Mouse (Mus musculus): ENCODE measurements around the gene Ndufa4l2. TPM values are rescaled to one million over a fixed set of nuclear protein-coding genes. Genes with fewer than 3 reads are reported as not detected.

Ndufa4l2 gene
- polyA plus RNA-seq, 1 experiment from 2014 or later, result 7.6 TPM

- no peak for ATAC-seq (ENCODE audit: low FRiP score, low read depth)
- Histone ChIP-seq H3K4me1 (peaks cover 62% of the 10 kb centered on the region), H3K27me3 (replicated peaks) (peaks cover 73% of the 10 kb centered on the region), H3K9me3 (no peaks in the 10 kb centered on the region), H3K4me2 (replicated peaks) (peak within 1 kb of the TSS; percentile 81), H3K36me3 (peaks cover 12% of the 10 kb centered on the region), H3K4me3 (peak within 1 kb of the TSS; percentile 59), H3K9ac (peak within 1 kb of the TSS; percentile 74), H3K27ac (peak within 1 kb of the TSS; percentile 62)
- WGBS, result under 1% methylated on average over 75 of the region's 78 CpGs
Observed at GRCm38 (mm10) chr10:127534036-127534928, 19.5 kb downstream of the Ndufa4l2 start, which contains the start of gene Nxph4. TSS of gene Nxph4 (minus strand) at chr10:127534559.

GRCm38 (mm10) chr10:127534929-127535384, 20.2 kb downstream of the Ndufa4l2 start:
- WGBS, result under 1% methylated on average over 29 of the region's 30 CpGs
- ATAC-seq (ENCODE audit: low FRiP score, low read depth), result peak; percentile 35
- peak overlapping the region; percentile 59 for H3K4me3 ChIP-seq
- no peaks in the 10 kb centered on the region for H3K9me3 ChIP-seq
- H3K27ac ChIP-seq, result peak overlapping the region; percentile 32
- H3K9ac ChIP-seq, result peak overlapping the region; percentile 74; the same call in 1 of the 2 replicates
- peaks cover 19% of the 10 kb centered on the region for H3K36me3 ChIP-seq
- peak overlapping the region; percentile 81 for H3K4me2 ChIP-seq (replicated peaks)
- H3K4me1 ChIP-seq, result peaks cover 56% of the 10 kb centered on the region
- peaks cover 66% of the 10 kb centered on the region for H3K27me3 ChIP-seq (replicated peaks)

- H3K4me2 ChIP-seq (replicated peaks), result peak overlapping the region; percentile 28
- peaks cover 48% of the 10 kb centered on the region for H3K27me3 ChIP-seq (replicated peaks)
- H3K4me1 ChIP-seq, result peaks cover 40% of the 10 kb centered on the region
- 11% methylated on average over 8 of the region's 8 CpGs for WGBS
- ATAC-seq (ENCODE audit: low FRiP score, low read depth), result peak; percentile 39
- H3K27ac ChIP-seq, result peak overlapping the region; percentile 37
- no peak overlapping the region for H3K9ac ChIP-seq
- peaks cover 35% of the 10 kb centered on the region for H3K36me3 ChIP-seq
- no peak overlapping the region for H3K4me3 ChIP-seq
- H3K9me3 ChIP-seq, result no peaks in the 10 kb centered on the region
Observed at GRCm38 (mm10) chr10:127536586-127537314, 22.0 kb downstream of the Ndufa4l2 start.

GRCm38 (mm10) chr10:127537854-127538583, 23.3 kb downstream of the Ndufa4l2 start:
- no peak overlapping the region for H3K4me3 ChIP-seq
- no peak overlapping the region for H3K4me2 ChIP-seq (replicated peaks)
- H3K27me3 ChIP-seq (replicated peaks), result peaks cover 36% of the 10 kb centered on the region
- ATAC-seq (ENCODE audit: low FRiP score, low read depth), result no peak
- no peak overlapping the region for H3K9ac ChIP-seq
- no peaks in the 10 kb centered on the region for H3K9me3 ChIP-seq
- H3K27ac ChIP-seq, result no peak overlapping the region
- H3K4me1 ChIP-seq, result peaks cover 40% of the 10 kb centered on the region
- H3K36me3 ChIP-seq, result peaks cover 48% of the 10 kb centered on the region
- WGBS, result 26% methylated on average over 7 of the region's 7 CpGs

GRCm38 (mm10) chr10:127541510-127541909, 26.7 kb downstream of the Ndufa4l2 start:
- 92% methylated on average over 8 of the region's 8 CpGs for WGBS

GRCm38 (mm10) chr10:127542084-127542483, 27.3 kb downstream of the Ndufa4l2 start:
- WGBS, result 90% methylated on average over 13 of the region's 13 CpGs
- peaks cover 87% of the 10 kb centered on the region for H3K36me3 ChIP-seq
- H3K4me1 ChIP-seq, result peaks cover 5% of the 10 kb centered on the region; the same call in 1 of the 2 replicates
- H3K27ac ChIP-seq, result no peak overlapping the region
- H3K4me3 ChIP-seq, result no peak overlapping the region
- H3K27me3 ChIP-seq (replicated peaks), result no peaks in the 10 kb centered on the region
- no peak overlapping the region for H3K4me2 ChIP-seq (replicated peaks)
- no peak overlapping the region for H3K9ac ChIP-seq
- no peaks in the 10 kb centered on the region for H3K9me3 ChIP-seq
- ATAC-seq (ENCODE audit: low FRiP score, low read depth), result no peak

More at GRCm38 (mm10) chr10:127541510-127541909, 26.7 kb downstream of the Ndufa4l2 start:
- Histone ChIP-seq H3K27me3 (replicated peaks) (peaks cover under 1% of the 10 kb centered on the region), H3K4me3 (no peak overlapping the region), H3K4me1 (peaks cover 10% of the 10 kb centered on the region), H3K4me2 (replicated peaks) (no peak overlapping the region), H3K9me3 (no peaks in the 10 kb centered on the region), H3K36me3 (peaks cover 82% of the 10 kb centered on the region), H3K9ac (no peak overlapping the region), H3K27ac (no peak overlapping the region)
- ATAC-seq (ENCODE audit: low FRiP score, low read depth), result no peak

- no peaks in the 10 kb centered on the region for H3K27me3 ChIP-seq (replicated peaks)
- peaks cover 1% of the 10 kb centered on the region; the same call in 1 of the 2 replicates for H3K4me1 ChIP-seq
- H3K27ac ChIP-seq, result no peak overlapping the region
- no peak overlapping the region for H3K9ac ChIP-seq
- H3K4me2 ChIP-seq (replicated peaks), result no peak overlapping the region
- no peak overlapping the region for H3K4me3 ChIP-seq
- ATAC-seq (ENCODE audit: low FRiP score, low read depth), result no peak
- WGBS, result 34% methylated on average over 6 of the region's 6 CpGs
- peaks cover 94% of the 10 kb centered on the region for H3K36me3 ChIP-seq
- no peaks in the 10 kb centered on the region for H3K9me3 ChIP-seq
Observed at GRCm38 (mm10) chr10:127542720-127543119, 28.0 kb downstream of the Ndufa4l2 start.

GRCm38 (mm10) chr10:127543916-127544315, 29.1 kb downstream of the Ndufa4l2 start:
- ATAC-seq (ENCODE audit: low FRiP score, low read depth), result no peak
- Histone ChIP-seq H3K27me3 (replicated peaks) (no peaks in the 10 kb centered on the region), H3K27ac (no peak overlapping the region), H3K4me2 (replicated peaks) (no peak overlapping the region), H3K36me3 (peaks cover 97% of the 10 kb centered on the region), H3K9me3 (no peaks in the 10 kb centered on the region), H3K4me3 (no peak overlapping the region), H3K9ac (no peak overlapping the region), H3K4me1 (no peaks in the 10 kb centered on the region)
- whole genome bisulfite sequencing, result 83% methylated on average over 3 of the region's 3 CpGs

GRCm38 (mm10) chr10:127544375-127544774, 29.6 kb downstream of the Ndufa4l2 start:
- Histone ChIP-seq H3K4me1 (no peaks in the 10 kb centered on the region), H3K9me3 (no peaks in the 10 kb centered on the region), H3K36me3 (peaks cover 97% of the 10 kb centered on the region), H3K9ac (no peak overlapping the region), H3K4me3 (no peak overlapping the region), H3K27ac (no peak overlapping the region), H3K27me3 (replicated peaks) (no peaks in the 10 kb centered on the region), H3K4me2 (replicated peaks) (no peak overlapping the region)
- WGBS, result 95% methylated on average over 20 of the region's 20 CpGs
- ATAC-seq (ENCODE audit: low FRiP score, low read depth), result no peak

- Histone ChIP-seq H3K4me3 (no peak overlapping the region), H3K27me3 (replicated peaks) (no peaks in the 10 kb centered on the region), H3K9ac (no peak overlapping the region), H3K4me2 (replicated peaks) (no peak overlapping the region), H3K9me3 (no peaks in the 10 kb centered on the region), H3K27ac (no peak overlapping the region), H3K4me1 (no peaks in the 10 kb centered on the region), H3K36me3 (peaks cover 99% of the 10 kb centered on the region)
- 91% methylated on average over 7 of the region's 7 CpGs for WGBS
- no peak for ATAC-seq (ENCODE audit: low FRiP score, low read depth)
Observed at GRCm38 (mm10) chr10:127546505-127546904, 31.7 kb downstream of the Ndufa4l2 start.

GRCm38 (mm10) chr10:127548236-127548635, 33.5 kb downstream of the Ndufa4l2 start:
- no peaks in the 10 kb centered on the region for H3K4me1 ChIP-seq
- H3K27ac ChIP-seq, result no peak overlapping the region
- ATAC-seq (ENCODE audit: low FRiP score, low read depth), result no peak
- H3K27me3 ChIP-seq (replicated peaks), result no peaks in the 10 kb centered on the region
- H3K4me3 ChIP-seq, result no peak overlapping the region
- 97% methylated on average over 15 of the region's 15 CpGs for WGBS
- peaks cover 99% of the 10 kb centered on the region for H3K36me3 ChIP-seq
- H3K9me3 ChIP-seq, result no peaks in the 10 kb centered on the region
- H3K4me2 ChIP-seq (replicated peaks), result no peak overlapping the region
- no peak overlapping the region for H3K9ac ChIP-seq

Measured in neural tube, embryonic 12.5 days (tissue).